Mouse (Mus musculus): ENCODE data around the gene Plcb3. TPM values are rescaled to one million over a fixed set of nuclear protein-coding genes. Genes with fewer than 3 reads are reported as not detected.

Plcb3 gene
- polyA plus RNA-seq (2017; shearing (Covaris generic)): 30.8 TPM

DNA sequence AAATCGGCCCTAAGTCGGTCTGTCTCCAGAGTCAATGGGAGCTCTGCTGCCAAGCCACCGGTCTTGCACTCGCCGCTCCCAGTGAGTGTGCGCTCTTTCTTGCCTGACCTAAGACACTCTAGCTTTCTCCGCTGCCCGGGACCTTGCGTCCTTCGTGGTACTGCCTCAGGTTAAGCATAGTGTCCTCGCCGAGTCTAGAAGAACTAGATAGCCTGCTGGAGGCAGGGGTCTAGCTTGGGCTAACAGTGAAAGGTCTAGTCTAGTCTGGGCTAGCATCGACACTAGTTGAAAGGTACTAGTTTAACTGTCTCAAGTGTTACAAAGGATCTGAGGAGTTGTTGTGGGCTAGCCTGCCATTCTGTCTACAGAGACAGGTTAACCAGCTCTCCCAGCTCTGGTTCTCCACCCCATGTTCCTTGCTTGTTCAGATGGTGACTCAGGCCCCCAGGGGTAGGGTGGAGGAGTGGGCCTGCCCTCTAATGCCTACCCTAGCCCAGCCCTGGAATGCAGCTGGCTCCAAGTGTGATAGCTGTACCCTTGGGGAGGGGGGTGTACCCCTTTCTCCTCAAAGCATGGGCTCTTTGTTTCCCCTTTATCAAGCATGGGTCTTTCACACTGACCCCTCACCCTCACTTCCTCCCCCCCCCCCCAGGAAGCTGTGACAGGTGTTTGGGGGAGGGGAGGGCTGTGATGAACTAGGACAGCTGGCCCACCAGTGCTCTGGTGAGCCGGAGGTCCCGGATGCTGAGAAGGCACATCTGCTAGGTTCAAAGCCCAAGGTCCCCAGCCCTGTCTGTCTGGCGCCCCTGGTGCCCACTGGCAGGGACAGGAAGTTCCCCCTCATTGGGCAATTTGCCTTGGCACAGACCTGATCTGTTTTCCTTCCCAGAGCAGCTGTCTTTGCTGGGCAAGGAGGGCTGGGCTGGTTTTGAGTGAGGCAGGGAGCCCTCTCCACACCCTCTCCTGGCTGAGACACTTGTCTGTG lies at the start of gene Plcb3:
Gene Plcb3, minus strand, starts transcription at position 934 of the 985 bp plus-strand sequence.

DNA sequence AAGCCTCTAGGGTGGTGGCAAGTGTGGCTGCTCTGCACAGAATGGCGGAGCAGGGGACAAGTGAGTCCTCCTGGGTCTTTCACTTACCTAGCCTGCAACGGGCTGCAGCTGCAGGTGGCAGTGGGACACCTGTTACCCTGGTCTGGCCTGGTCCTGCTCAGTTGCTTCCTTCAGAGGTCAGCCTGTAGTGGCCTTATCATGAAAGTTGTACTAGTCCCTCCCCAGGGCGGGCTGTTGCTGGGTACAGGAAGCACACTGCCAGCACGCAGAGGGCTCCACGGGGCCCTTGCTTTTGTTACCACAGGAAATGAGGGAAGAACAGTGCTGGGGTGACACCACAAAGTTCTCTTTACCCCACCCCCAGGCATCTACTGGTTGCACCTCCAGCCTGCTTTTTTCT lies 42.9 kb upstream of the Plcb3 start, which contains the start of gene Fermt3:
Gene Fermt3, minus strand, starts transcription at position 279 of the 400 bp plus-strand sequence.

DNA sequence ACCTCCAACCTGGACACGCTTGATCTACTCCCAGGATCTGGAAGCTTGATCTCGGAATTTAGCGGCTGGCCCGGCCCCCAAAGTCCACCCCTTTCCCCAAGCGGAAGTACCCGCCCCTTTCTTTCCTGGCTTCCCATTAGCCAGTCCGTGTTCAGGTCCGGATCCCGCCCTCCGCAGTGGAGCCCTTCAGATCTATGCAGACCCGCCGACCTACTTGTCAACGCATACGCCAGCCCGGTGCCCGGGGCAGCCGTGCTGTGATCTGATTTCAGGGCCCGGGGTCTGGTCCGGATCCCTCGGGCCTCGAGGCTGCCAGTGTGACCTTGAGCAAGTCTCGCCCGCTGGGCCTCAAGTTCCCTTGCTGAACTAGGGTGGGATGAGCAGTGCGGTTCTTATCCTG lies 19.7 kb upstream of the Plcb3 start, which contains the start of the genes Nudt22 and Trpt1:
Gene Nudt22, minus strand, starts transcription at position 112 of the 400 bp plus-strand sequence.
Gene Trpt1, plus strand, starts transcription at position 126 of the 400 bp plus-strand sequence.

DNA sequence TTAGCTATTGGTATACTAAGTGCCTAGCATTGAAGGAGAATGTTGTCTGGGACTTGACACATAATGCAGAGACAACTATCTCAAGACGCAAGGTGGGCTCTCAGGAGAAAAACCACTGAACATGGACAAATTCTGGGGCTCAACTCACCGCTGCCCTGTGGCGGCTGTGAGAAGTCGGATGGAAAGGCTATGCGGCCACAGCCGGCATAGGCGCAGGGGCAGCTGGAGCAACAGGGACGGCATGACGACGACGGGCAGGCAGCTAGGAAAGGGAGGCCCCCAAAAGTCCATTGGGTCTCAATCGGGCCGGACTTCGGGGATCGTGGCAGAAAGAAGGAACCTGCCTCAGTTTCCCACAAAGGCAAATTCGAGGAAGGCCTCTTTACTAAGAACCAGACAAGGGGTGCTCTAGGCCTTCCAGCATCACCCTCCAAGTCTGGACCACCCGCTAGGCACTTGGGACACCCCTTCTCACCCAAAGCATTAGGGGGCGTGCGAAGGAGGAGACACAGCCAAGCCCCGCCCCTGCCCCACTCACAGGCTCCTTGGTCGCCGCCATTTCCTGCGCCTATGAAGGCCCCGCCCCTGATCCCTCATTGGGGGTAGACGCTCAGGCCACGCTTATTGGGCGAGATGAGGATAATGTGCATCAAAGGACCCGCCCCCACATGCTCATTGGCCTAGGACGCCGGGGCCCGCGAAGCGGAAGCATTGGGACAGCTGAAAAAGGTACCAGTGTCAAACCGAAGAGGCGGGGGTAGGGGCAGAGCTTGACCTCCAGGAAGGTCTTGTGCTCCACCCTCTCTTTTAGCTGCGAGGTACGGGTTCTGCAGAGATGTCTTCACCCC lies 16.0 kb upstream of the Plcb3 start, which contains the start of gene Dnajc4:
Gene Dnajc4, minus strand, starts transcription at position 562 of the 848 bp plus-strand sequence.

DNA sequence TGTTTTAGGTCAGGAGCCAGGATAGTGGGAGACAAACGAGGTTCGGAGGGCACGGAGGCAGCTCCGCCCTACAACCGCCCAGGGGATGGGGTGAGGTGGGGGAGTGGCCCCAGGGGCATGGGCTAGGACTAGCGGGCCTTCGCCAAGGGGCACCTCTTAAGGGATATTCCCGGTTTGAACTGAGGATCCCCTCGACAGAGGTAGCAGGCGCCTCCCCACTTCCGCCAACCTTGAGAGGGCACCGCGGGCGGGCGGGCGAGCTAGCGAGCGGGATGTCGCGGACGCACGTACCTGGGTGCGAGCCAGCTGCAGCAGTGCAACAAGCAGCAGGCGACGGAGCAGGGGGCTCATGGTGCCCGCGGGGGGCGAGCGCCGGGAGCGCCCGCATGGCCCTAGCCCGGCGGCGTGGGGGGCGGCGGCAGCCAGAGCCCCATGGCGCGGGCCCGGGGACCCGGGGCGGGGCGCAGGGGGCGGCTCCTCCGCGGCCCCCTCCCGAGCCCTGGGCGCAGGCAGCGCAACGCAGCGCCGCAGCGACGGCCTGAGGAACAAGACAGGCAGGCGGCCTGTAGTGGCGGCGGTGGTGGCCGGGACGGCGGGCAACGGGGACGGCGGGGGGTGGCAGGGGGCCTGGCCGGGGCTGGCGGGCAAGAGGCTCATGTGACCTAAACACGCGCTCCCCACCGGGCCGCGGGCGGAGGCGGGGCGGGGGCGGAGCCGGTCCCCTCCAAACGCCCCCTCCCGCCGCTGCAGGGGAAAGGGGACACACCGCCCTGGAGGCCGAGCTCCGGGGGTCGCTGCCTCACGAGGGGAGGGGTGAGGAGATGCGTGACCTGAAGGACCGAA lies 11.0 kb upstream of the Plcb3 start, which contains the start of gene Vegfb:
Gene Vegfb, minus strand, starts transcription at position 591 of the 843 bp plus-strand sequence.

DNA sequence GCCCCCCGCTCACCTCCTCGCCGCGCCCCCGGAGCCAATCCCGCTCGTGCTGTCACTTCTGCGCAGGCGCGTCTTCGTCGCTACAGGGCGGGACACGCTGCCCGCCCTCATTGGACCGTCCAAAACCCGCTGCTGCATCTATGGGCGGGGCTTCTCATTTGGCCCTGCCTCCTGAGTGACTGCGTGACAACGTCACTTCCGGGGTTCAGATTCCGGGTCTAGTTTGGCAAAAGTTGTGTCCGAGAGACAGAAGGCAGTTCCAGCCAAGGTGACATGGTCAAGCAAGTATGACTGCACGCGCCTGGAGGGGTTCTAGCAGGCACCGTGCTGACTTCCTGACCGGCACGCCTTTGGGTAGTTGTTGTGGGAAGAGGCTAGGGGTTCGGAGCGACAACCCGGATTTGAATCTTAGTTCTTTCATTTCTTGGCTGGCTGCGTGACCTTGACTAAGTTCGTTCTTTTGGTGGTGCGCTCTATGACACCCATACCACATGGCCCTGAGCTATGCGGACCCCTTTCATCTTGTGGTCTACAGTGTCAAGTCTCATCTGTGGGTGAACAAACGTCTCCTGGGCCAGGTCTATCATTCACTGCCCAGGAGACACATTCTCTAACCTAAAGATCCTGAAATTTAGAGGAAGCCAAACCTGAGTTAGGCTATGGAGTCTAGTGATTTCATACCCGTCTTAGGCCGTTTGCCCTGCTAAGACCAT lies 4.3 kb upstream of the Plcb3 start, which contains the start of gene Fkbp2:
Gene Fkbp2, minus strand, starts transcription at position 121 of the 713 bp plus-strand sequence.

DNA sequence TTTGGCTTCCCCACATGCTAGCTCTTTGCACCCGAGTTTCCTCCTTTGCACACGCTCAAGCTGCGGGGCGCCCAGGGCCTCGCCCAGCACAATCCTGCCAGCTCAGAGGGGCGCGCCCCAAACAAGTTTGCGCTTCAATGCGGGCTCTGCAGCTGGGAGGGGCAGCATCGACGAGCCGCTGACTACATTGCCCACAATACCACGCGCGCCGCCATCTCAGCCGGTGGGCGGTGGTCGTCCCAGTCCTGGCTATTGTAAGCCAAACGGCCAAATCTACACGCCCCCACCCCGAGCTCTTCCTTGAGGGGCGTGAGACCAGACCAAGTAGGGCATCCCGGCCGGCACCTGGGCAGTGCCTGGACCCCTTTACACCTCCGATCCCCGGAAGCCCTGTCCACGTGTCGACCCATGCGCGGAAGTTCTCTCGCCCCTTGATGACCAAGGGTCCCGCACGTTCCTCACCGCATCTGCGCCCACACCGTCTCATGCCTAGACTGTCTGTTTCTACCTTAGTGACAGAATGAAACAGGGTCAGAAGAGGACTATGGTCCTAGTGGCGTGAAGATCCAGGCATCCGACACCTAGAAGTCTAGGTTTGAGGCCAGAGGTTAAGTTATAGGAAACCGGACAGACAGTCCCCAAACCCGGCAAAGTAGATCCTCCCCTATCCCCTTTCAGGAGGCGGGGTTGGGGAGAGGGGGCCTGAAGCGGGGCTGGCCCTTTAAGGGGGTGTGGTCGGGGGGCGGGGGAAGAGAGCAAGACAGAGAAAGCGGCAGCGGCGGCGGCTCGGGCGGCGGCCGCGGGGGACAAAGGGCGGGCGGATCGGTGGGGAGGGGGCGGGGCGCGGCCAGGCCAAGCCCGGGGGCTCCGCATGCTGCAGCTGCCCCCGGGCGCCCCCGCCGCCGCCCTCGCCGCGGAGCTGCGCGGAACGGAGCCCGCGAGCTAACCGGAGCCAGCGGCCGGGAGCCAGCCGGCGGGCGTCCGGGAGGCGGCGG lies 1.8 kb downstream of the Plcb3 start, which contains the start of gene Ppp1r14b:
Gene Ppp1r14b, plus strand, starts transcription at position 758 of the 995 bp plus-strand sequence.

DNA sequence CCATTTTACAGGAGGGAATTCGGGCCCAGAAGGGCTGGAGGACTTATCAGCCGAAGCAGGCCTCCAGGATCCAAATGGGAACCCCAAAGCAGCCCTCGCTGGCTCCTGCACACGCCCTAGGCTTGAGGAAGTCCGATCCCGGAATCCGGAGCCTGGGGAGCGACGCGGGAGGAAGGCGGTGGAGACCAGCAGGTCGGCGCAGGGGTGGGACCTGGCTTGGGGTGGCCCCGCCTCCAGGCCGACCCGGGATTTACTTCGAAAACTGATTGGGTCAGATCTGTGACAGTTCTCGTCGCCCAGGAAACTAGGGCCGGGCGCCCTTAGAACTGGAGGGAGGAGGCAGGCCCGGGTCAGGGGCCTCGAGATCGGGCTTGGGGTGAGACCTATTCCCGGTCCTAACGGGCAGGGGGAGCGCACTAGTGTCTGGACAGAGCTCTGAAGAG lies 34.0 kb downstream of the Plcb3 start, which contains the start of gene Gpr137:
Gene Gpr137, minus strand, starts transcription at position 232 of the 443 bp plus-strand sequence.

DNA sequence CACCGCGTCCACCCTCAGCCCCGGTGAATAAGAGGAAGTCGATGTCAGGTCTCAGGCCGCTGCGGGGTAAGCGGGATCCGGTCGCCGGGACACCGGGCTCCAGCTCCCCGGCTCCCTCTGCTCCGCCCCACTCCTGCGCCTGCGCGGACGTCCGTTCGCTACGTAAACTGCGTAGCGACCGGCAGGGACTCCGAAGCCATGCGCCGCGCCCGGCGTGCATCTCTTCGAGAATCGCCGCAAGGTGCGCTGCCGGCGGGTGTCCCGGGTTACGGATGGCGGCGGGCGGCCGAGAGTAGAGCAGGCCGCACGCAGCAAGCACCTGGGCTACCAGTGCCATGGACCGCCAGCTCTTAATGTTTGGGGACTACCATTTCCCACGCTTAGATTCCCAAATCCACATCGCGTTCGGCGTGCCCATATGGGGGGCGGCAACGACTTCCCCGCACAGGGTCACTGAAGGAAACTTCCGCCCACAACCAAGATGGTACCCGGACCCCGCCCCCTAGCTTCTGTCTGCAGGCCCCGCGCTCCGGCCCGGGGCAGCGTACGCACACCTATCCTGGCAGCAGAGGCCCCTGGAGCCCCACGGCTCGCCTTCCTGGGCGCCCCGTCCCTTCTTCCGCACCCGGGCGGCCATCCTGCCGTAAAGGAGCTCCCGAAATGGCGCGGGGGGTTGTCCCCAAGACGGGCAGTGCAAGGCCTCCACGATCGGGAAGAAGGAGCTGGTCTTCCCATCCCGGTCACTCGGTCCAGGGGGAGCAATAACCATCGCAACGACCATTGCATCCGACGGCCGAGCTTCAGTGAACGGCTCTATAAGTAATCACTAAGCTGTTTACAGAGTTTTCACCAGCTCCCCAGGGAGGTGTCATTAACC lies 34.7 kb downstream of the Plcb3 start, which contains the start of gene Bad:
Gene Bad, plus strand, starts transcription at position 490 of the 877 bp plus-strand sequence.

DNA sequence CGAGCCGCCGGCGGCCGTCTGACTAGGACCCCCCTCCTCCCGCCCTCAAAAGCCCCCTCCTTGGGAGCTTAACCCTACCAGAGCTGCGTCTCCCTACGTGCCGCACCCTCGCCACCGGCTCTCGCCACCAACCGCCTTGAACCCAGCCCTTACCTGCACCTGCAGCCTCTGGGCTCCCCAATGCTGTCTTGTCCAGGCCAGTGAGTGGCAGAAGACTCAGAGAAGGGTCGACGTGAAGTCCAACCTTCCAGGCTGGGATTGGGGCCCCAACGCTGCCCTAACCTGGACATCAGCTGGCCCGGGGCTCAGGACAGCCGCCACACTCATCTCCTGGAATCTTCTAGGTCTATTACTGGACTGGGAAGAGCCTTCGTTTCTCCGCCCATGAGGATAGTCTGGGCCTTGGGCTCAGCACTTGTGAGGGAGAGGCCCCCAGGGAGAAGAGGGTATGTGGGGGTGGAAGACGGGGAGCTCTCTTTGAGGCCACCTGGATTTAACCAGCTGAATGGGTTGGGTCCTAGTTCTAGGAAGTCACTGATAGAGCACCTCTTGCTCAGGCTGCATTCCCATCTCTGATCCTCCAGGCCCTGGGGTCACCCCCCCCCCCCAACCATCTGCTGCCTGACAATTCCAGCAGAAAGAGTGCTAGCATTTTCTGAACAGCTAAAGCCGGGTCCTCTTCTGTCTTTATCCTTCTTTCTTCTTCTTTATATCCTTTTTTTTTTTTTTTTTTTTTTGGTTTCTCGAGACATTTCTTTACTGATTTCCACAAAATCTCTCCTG lies 41.9 kb downstream of the Plcb3 start, which contains the start of gene Kcnk4:
Gene Kcnk4, minus strand, starts transcription at position 321 of the 783 bp plus-strand sequence.

DNA sequence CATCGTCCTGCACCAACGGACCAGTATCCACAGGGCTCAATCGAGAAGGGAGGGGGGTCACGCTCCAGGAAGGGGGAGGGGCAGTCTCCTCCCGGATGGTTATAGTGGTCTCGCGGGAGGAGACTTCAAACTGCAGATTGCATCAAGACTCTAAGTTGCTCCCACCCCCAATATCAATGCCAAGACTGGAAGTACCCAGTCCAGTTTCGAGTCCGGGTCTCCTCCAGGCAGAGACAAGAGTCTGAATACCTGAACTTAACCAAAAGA lies 51.0 kb downstream of the Plcb3 start, which contains the start of gene Catsperz:
Gene Catsperz, minus strand, starts transcription at position 74 of the 267 bp plus-strand sequence.

DNA sequence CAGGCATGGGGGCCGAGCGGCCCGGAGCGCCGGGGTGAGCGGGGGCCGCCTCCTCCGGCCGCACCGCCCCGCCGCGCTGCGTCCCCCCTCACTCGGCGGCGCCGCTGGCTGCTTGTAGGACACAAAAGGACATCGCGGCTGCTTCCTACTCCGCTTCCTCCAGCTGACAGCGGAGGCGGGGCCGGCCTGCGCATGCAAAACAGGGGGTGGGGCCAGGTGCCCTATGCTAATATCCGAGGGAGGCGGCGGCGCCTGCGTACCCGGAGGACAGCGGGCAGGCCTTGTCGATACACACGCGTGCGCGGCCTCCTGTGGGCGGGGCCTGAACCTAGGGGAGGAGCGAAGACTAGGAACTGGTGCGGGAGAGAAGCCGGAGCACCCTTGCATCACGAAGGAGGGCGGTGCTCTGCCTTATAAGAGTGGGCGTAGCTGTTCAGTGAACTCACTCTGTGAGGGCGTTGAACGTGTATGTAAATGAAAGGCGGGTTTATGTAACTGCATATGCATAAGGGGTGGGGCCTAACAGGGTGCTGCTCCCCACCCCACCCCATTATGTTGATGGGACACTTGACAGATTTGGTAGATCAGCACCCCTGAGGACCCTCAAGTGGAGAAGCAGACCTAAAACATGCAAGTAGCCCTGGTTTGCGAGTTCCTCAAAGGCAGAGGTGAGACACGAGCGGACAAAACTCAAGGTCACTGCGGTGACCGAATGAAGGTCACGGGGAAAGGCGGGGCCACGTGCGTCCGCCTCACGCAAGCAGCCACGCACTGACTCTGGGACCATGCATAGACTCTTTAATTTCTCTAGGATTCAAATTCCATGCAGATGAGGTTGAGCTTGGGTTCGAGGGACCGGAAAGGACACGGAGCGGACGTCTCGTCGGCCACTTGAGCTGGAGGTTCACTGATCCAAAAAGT lies 54.4 kb downstream of the Plcb3 start, which contains the start of gene Esrra:
Gene Esrra, minus strand, starts transcription at position 167 of the 921 bp plus-strand sequence.

DNA sequence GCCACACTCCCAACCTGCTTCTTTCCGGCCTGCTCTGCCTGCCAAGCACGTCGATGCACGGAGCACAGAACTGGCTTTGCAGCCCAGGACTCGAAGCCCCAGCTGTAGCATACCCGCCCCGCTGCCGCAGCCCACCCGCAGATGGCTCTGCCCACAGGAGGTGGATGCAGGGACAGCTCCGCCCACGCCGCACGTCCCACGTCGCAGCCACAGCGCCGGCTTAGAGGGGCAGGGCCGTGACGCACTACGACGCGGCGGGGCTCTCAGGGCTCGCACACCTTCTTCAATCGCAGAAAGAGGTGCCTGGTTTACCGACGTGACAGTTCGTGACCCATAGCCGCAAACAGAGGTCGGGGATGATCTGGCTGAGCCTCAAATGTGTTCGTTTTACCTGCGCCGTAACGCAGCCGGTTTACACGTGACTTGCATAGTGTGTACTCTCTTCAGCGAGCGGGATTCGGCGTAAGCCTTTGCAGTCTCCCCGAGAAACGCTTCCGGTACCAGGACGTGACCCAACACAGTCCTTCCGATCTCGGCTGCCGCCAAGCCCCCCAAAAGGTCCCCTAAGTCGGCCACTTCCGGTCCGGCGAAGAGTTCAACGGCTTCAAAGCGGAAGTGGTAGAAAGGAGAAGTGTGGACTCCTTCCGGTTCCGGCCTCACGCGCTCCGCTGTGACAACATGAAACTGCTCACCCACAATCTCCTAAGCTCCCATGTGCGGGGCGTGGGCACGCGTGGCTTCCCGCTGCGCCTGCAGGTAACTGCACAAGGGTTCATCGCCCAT lies 66.6 kb downstream of the Plcb3 start, which contains the start of the genes Trmt112 and Prdx5:
Gene Trmt112, plus strand, starts transcription at position 192 of the 783 bp plus-strand sequence.
Gene Prdx5, minus strand, starts transcription at position 600 of the 783 bp plus-strand sequence.

Measured in CD4-positive, CD25-positive, alpha-beta regulatory T cell (primary cell).